Mouse (Mus musculus) liver, postnatal 0 days (tissue): ENCODE measurements around the gene Pafah1b2. TPM values are rescaled to one million over a fixed set of nuclear protein-coding genes. Genes with fewer than 3 reads are reported as not detected.

ENCODE experiments used
- ATAC-seq: fragments of 200-750 bp; cut with Nextera tagmentation; 2 replicates; pipeline ENCODE4 v1.8.0; 2017; ENCODE audit warnings: mild to moderate bottlenecking, moderate library complexity
- DNase-seq: peaks from one replicate; pipeline ENCODE4 v3.0.0-alpha.2; 2016
- H3K27ac ChIP-seq: fragments of 300-500 bp; sonication (generic); 2 replicates; pipeline ENCODE4 v1.5.1; 2014; ENCODE audit warnings: antibody characterized with exemption, moderate library complexity, mild to moderate bottlenecking, low read depth
- H3K27me3 ChIP-seq: fragments of 300-500 bp; sonication (generic); 2 replicates; pipeline ENCODE4 v1.6.1; 2014; ENCODE audit warnings: low read length, control low read depth, mixed read lengths; ENCODE audit not compliant: insufficient read depth
- H3K36me3 ChIP-seq: fragments of 300-500 bp; sonication (generic); replicated peaks from 2 replicates; pipeline ENCODE4 v1.6.1; 2014; ENCODE audit warnings: mild to moderate bottlenecking, control low read depth, low read length, moderate library complexity, mixed read lengths; ENCODE audit not compliant: insufficient read depth
- H3K4me1 ChIP-seq: fragments of 300-500 bp; sonication (generic); 2 replicates; pipeline ENCODE4 v1.6.1; 2014; ENCODE audit warnings: antibody characterized with exemption, mild to moderate bottlenecking, control low read depth; ENCODE audit not compliant: insufficient read depth
- H3K4me2 ChIP-seq: fragments of 300-500 bp; sonication (generic); 2 replicates; pipeline ENCODE4 v1.6.1; 2014; ENCODE audit warnings: low read depth, mild to moderate bottlenecking, low read length, moderate library complexity, mixed read lengths
- H3K4me3 ChIP-seq: fragments of 300-500 bp; sonication (generic); 2 replicates; pipeline ENCODE4 v1.5.1; 2014; ENCODE audit warnings: low read depth, low read length
- H3K9ac ChIP-seq: fragments of 300-500 bp; sonication (generic); replicated peaks from 2 replicates; pipeline ENCODE4 v1.6.1; 2014; ENCODE audit warnings: mild to moderate bottlenecking, moderate library complexity
- H3K9me3 ChIP-seq: fragments of 300-500 bp; sonication (generic); 2 replicates; pipeline ENCODE4 v1.6.1; 2016; ENCODE audit warnings: mild to moderate bottlenecking, control low read depth, low read length, mixed read lengths
- CTCF ChIP-seq: sonication (generic); IDR thresholded peaks from 2 replicates; pipeline ENCODE4 v1.5.1; 2016; ENCODE audit warnings: antibody characterized with exemption, low read depth
- EP300 ChIP-seq: IDR thresholded peaks from 2 replicates; pipeline ENCODE4 v1.6.1; 2016; ENCODE audit warnings: antibody characterized with exemption, low read depth, mild to moderate bottlenecking
- WGBS: fragments of 180-500 bp; shearing (Covaris S2); extraction: QIAGEN DNeasy Blood & Tissue Kit; methylation state at CpG from one replicate; pipeline ENCODE4 v1.1.7; 2014; ENCODE audit not compliant: insufficient replicate concordance; 5-methylcytosine and 5-hydroxymethylcytosine counted together
- polyA plus RNA-seq: library from polyadenylated mRNA; unstranded; fragments of >200 nt; fragmentation: Nextera tagmentation; extraction: Ambion mirVana; gene quantifications from 2 replicates; pipeline ENCODE4 v1.2.1, GENCODE M21; 2015

The Pafah1b2 gene
- polyA plus RNA-seq, 1 experiment from 2014 or later: 42.6 TPM

GRCm38 (mm10) chr9:46030184-46030583 is 17.7 kb upstream of the Pafah1b2 start:
- no peak overlapping the region for H3K27ac ChIP-seq
- 81% methylated on average over 5 of the region's 5 CpGs for WGBS
- no peaks in the 10 kb centered on the region for H3K27me3 ChIP-seq
- H3K4me3 ChIP-seq: no peak overlapping the region
- peaks cover 26% of the 10 kb centered on the region for H3K4me1 ChIP-seq
- H3K9ac ChIP-seq: no peak overlapping the region
- no peak overlapping the region for H3K4me2 ChIP-seq
- DNase-seq (no peak), ATAC-seq (no peak)
- H3K36me3 ChIP-seq: peaks cover 2% of the 10 kb centered on the region; the same call in 1 of the 2 replicates
- H3K9me3 ChIP-seq: no peaks in the 10 kb centered on the region
- TF ChIP-seq CTCF (no peak), EP300 (no peak)

- H3K4me1 ChIP-seq: peaks cover 26% of the 10 kb centered on the region
- H3K9ac ChIP-seq: no peak overlapping the region
- peaks cover under 1% of the 10 kb centered on the region; the same call in 1 of the 2 replicates for H3K36me3 ChIP-seq
- ATAC-seq (no peak), DNase-seq (no peak)
- 75% methylated on average over 6 of the region's 6 CpGs for WGBS
- H3K27me3 ChIP-seq: no peaks in the 10 kb centered on the region
- H3K4me2 ChIP-seq: no peak overlapping the region
- H3K27ac ChIP-seq: no peak overlapping the region
- H3K4me3 ChIP-seq: no peak overlapping the region
- no peak for TF ChIP-seq EP300
- TF ChIP-seq CTCF: no peak
- no peaks in the 10 kb centered on the region for H3K9me3 ChIP-seq
These were observed 17.0 kb upstream of the Pafah1b2 start for GRCm38 (mm10) chr9:46029534-46029933.

GRCm38 (mm10) chr9:46027994-46028393 is 15.5 kb upstream of the Pafah1b2 start:
- Histone ChIP-seq H3K4me3 (no peak overlapping the region), H3K9me3 (no peaks in the 10 kb centered on the region), H3K4me2 (no peak overlapping the region), H3K27ac (no peak overlapping the region), H3K36me3 (no peaks in the 10 kb centered on the region; the same call in 1 of the 2 replicates), H3K9ac (no peak overlapping the region), H3K27me3 (no peaks in the 10 kb centered on the region), H3K4me1 (peaks cover 17% of the 10 kb centered on the region)
- WGBS: 51% methylated on average over 8 of the region's 8 CpGs
- DNase-seq (no peak), ATAC-seq (no peak)
- TF ChIP-seq CTCF (no peak), EP300 (no peak)

GRCm38 (mm10) chr9:46026058-46026849 is 13.8 kb upstream of the Pafah1b2 start:
- Histone ChIP-seq H3K36me3 (no peaks in the 10 kb centered on the region; the same call in 1 of the 2 replicates), H3K27me3 (no peaks in the 10 kb centered on the region), H3K4me1 (peaks cover 15% of the 10 kb centered on the region), H3K4me3 (no peak overlapping the region), H3K27ac (no peak overlapping the region), H3K9ac (no peak overlapping the region), H3K9me3 (no peaks in the 10 kb centered on the region), H3K4me2 (no peak overlapping the region)
- no peak for ATAC-seq
- TF ChIP-seq EP300 (no peak), CTCF (no peak)
- no peak for DNase-seq
- WGBS: 73% methylated on average over 9 of the region's 9 CpGs

- 81% methylated on average over 11 of the region's 11 CpGs for WGBS
- no peak for ATAC-seq
- peaks cover 6% of the 10 kb centered on the region; the same call in 1 of the 2 replicates for H3K36me3 ChIP-seq
- H3K9ac ChIP-seq: no peak overlapping the region
- no peak overlapping the region for H3K27ac ChIP-seq
- no peak for TF ChIP-seq CTCF
- no peaks in the 10 kb centered on the region for H3K27me3 ChIP-seq
- H3K4me1 ChIP-seq: 0 out of 2 replicates have a peak, but pooled peaks cover 7% of the 10 kb centered on the region
- no peak for DNase-seq
- H3K4me3 ChIP-seq: no peak overlapping the region
- no peaks in the 10 kb centered on the region for H3K9me3 ChIP-seq
- H3K4me2 ChIP-seq: no peak overlapping the region
These were observed 11.1 kb upstream of the Pafah1b2 start for GRCm38 (mm10) chr9:46023591-46023990.

GRCm38 (mm10) chr9:46019975-46020374 is 7.5 kb upstream of the Pafah1b2 start:
- Histone ChIP-seq H3K4me3 (no peak overlapping the region), H3K27ac (no peak overlapping the region), H3K4me1 (peaks cover 12% of the 10 kb centered on the region), H3K9ac (no peak overlapping the region), H3K4me2 (no peak overlapping the region), H3K27me3 (no peaks in the 10 kb centered on the region), H3K36me3 (peaks cover 10% of the 10 kb centered on the region; the same call in 1 of the 2 replicates), H3K9me3 (no peaks in the 10 kb centered on the region)
- DNase-seq: no peak
- WGBS: 84% methylated on average over 6 of the region's 6 CpGs
- TF ChIP-seq EP300 (no peak), CTCF (no peak)
- no peak for ATAC-seq

GRCm38 (mm10) chr9:46018316-46018715 is 5.8 kb upstream of the Pafah1b2 start:
- Histone ChIP-seq H3K36me3 (peaks cover 10% of the 10 kb centered on the region; the same call in 1 of the 2 replicates), H3K9me3 (no peaks in the 10 kb centered on the region), H3K4me1 (peaks cover 19% of the 10 kb centered on the region), H3K4me2 (no peak overlapping the region), H3K27ac (no peak overlapping the region), H3K9ac (no peak overlapping the region), H3K4me3 (no peak overlapping the region), H3K27me3 (no peaks in the 10 kb centered on the region)
- WGBS: 76% methylated on average over 6 of the region's 6 CpGs
- no peak for DNase-seq
- ATAC-seq: no peak
- TF ChIP-seq EP300 (no peak), CTCF (no peak)
